9 mouse cellular contexts compared by ENCODE assay signal in the genomic region with DNA sequence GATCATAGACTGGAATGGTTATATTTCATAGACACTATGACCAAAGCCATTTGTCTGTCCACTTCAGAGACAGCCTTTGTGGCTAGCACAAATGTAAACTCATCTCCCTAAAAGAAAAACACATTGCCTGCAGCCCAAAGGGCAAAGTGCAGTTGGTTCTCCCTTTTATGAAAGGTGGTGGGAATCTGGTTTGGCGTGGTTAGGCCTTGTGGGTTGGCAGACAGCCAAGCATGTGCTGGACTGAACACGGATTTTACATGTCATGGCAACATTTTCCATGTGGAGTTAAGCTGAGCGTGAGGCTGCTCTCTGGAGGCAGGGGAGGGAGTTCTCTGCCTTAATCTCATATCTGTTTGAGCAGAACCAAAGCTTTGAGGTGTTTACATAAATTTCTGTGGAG.
DNase-seq lines count a peak whose midpoint lies in the region; ATAC-seq lines count a peak whose summit lies in the region.
"Had no signal": no experiment of that assay in that cellular context is flagged by ENCODE, and none has a peak within 500 bp of the region (broad histone marks: within the 10 kb centered on the region; RNA-seq: fewer than 3 reads in every experiment).

No protein-coding gene starts in this region.

- peak overlapping the region; percentile 66 for H3K27ac ChIP-seq in lung, embryonic 15.5 days

- H3K4me3 ChIP-seq in lung, embryonic 15.5 days = no peak overlapping the region
- H3K4me3 ChIP-seq: myocyte had no signal

- no peak overlapping the region for H3K4me2 ChIP-seq in lung, embryonic 15.5 days

- peak; percentile 46 for DNase-seq in embryo, embryonic 11 days
- DNase-seq in embryo, embryonic 9.5 days (ENCODE audit: extremely low spot score) = no peak
- DNase-seq in MN1 (ENCODE audit: low spot score) (peak; percentile 84), adipocyte (ENCODE audit: low spot score) (no peak)
- DNase-seq in kidney, adult 11 months = peak; percentile 24
- DNase-seq in right cerebral cortex, postnatal 36 days (ENCODE audit: low spot score in 2 of 2) = no peak
- DNase-seq in left cerebral cortex, adult 18-20 months (ENCODE audit: low spot score in 2 of 2) = no peak

- peaks cover 25% of the 10 kb centered on the region for H3K4me1 ChIP-seq in lung, embryonic 15.5 days

- H3K9me3 ChIP-seq in lung, embryonic 15.5 days = no peaks in the 10 kb centered on the region

- H3K9ac ChIP-seq in lung, embryonic 15.5 days = no peak overlapping the region

- no peaks in the 10 kb centered on the region for H3K36me3 ChIP-seq in lung, embryonic 15.5 days

- 12% methylated on average over 3 of the region's 3 CpGs for WGBS in lung, embryonic 15.5 days

- H3K27me3 ChIP-seq in lung, embryonic 15.5 days = no peaks in the 10 kb centered on the region

- ATAC-seq in lung, embryonic 15.5 days (ENCODE audit: borderline replicate concordance, extremely low read depth, low FRiP score, low TSS enrichment) = peak; percentile 66; the same call in 1 of the 2 replicates

Comparison
In these comparisons a context has a peak if more than half of its experiments do, and no peak if none do; other contexts are left out.
1. DNase-seq: peak in embryo, embryonic 11 days (single experiment), MN1 (single experiment) and kidney, adult 11 months (single experiment); none in embryo, embryonic 9.5 days (single experiment), right cerebral cortex, postnatal 36 days (0 of 2), left cerebral cortex, adult 18-20 months (0 of 2) and adipocyte (single experiment).